Mouse (Mus musculus) kidney, adult 2 months (tissue): ENCODE results near the gene Gm21976. TPM values are rescaled to one million over a fixed set of nuclear protein-coding genes. Genes with fewer than 3 reads are reported as not detected.

ENCODE experiments used
- DNase-seq: peaks from one replicate; pipeline ENCODE4 v3.0.0; 2021
- H3K27ac ChIP-seq: fragments of 200-500 bp; 2 replicates; pipeline ENCODE4 v1.5.1; 2012; ENCODE audit warnings: low read depth, low read length, control low read depth, inconsistent platforms; ENCODE audit not compliant: insufficient read depth
- H3K27me3 ChIP-seq: fragments of 200-500 bp; replicated peaks from 2 replicates; pipeline ENCODE4 v1.6.1; 2012; ENCODE audit warnings: mild to moderate bottlenecking, moderate library complexity, low read length, inconsistent platforms; ENCODE audit not compliant: control insufficient read depth, insufficient read depth
- H3K36me3 ChIP-seq: fragments of 200-500 bp; 2 replicates; pipeline ENCODE4 v1.6.1; 2012; ENCODE audit warnings: mild to moderate bottlenecking, moderate library complexity, low read length, inconsistent platforms; ENCODE audit not compliant: control insufficient read depth, insufficient read depth
- H3K4me1 ChIP-seq: fragments of 200-500 bp; 2 replicates; pipeline ENCODE4 v1.6.1; 2011; ENCODE audit warnings: low read length; ENCODE audit not compliant: control insufficient read depth, insufficient read depth
- H3K4me3 ChIP-seq: fragments of 200-500 bp; 2 replicates; pipeline ENCODE4 v1.5.1; 2011; ENCODE audit warnings: mild to moderate bottlenecking, low read depth, low read length, control low read depth; ENCODE audit not compliant: insufficient read depth
- CTCF ChIP-seq: fragments of 200-500 bp; conservative IDR thresholded peaks from 2 replicates; pipeline ENCODE4 v1.5.1; 2011; ENCODE audit warnings: low read depth, mild to moderate bottlenecking, control low read depth, low read length, moderate library complexity, mixed read lengths; ENCODE audit not compliant: insufficient read depth, insufficient read length
- POLR2A ChIP-seq: fragments of 200-500 bp; IDR thresholded peaks from one replicate; pipeline ENCODE4 v1.6.1; 2011; ENCODE audit warnings: low read depth, low read length, control low read depth
- WGBS: fragments of 180-500 bp; shearing (Covaris S2); methylation state at CpG from one replicate; pipeline ENCODE4 v1.1.7; 2018; 5-methylcytosine and 5-hydroxymethylcytosine counted together
- polyA plus RNA-seq: library from polyadenylated mRNA; depleted of rRNA; stranded (reverse); fragments of >200 nt; gene quantifications from 2 replicates; pipeline ENCODE4 v1.2.3, GENCODE M21; 2012

The Gm21976 gene
- polyA plus RNA-seq, 1 experiment: not detected

GRCm38 (mm10) chr13:98276253-98276652 lies 3.4 kb upstream of the Gm21976 start:
- no peak for TF ChIP-seq CTCF
- no peaks in the 10 kb centered on the region for H3K4me1 ChIP-seq
- H3K27me3 ChIP-seq: no peaks in the 10 kb centered on the region
- H3K36me3 ChIP-seq: peaks cover 2% of the 10 kb centered on the region
- DNase-seq: no peak
- no peak overlapping the region for H3K4me3 ChIP-seq
- 89% methylated on average over 7 of the region's 7 CpGs for WGBS
- no peak overlapping the region for H3K27ac ChIP-seq

GRCm38 (mm10) chr13:98277501-98277900 lies 2.2 kb upstream of the Gm21976 start:
- no peak for TF ChIP-seq CTCF
- no peak for TF ChIP-seq POLR2A
- no peaks in the 10 kb centered on the region for H3K27me3 ChIP-seq
- no peaks in the 10 kb centered on the region for H3K4me1 ChIP-seq
- WGBS: 96% methylated on average over 2 of the region's 2 CpGs
- no peak for DNase-seq
- H3K27ac ChIP-seq: no peak overlapping the region
- no peak overlapping the region for H3K4me3 ChIP-seq
- H3K36me3 ChIP-seq: peaks cover 2% of the 10 kb centered on the region; the same call in 1 of the 2 replicates

- WGBS: 78% methylated on average over 12 of the region's 12 CpGs
Observed at GRCm38 (mm10) chr13:98280990-98281650, 1.4 kb downstream of the Gm21976 start.

GRCm38 (mm10) chr13:98290719-98291118 lies 11.0 kb downstream of the Gm21976 start:
- no peak overlapping the region for H3K27ac ChIP-seq
- no peaks in the 10 kb centered on the region for H3K27me3 ChIP-seq
- DNase-seq: no peak
- TF ChIP-seq POLR2A: no peak
- TF ChIP-seq CTCF: no peak
- WGBS: 48% methylated on average over 2 of the region's 2 CpGs
- no peaks in the 10 kb centered on the region for H3K36me3 ChIP-seq
- H3K4me3 ChIP-seq: no peak overlapping the region
- no peaks in the 10 kb centered on the region for H3K4me1 ChIP-seq

More at GRCm38 (mm10) chr13:98280990-98281650, 1.4 kb downstream of the Gm21976 start:
- Histone ChIP-seq H3K4me1 (no peaks in the 10 kb centered on the region), H3K27me3 (no peaks in the 10 kb centered on the region), H3K36me3 (no peaks in the 10 kb centered on the region), H3K4me3 (no peak overlapping the region), H3K27ac (no peak overlapping the region)
- DNase-seq: no peak
- TF ChIP-seq CTCF (no peak), POLR2A (no peak)

GRCm38 (mm10) chr13:98291712-98292111 lies 12.0 kb downstream of the Gm21976 start:
- no peaks in the 10 kb centered on the region for H3K36me3 ChIP-seq
- TF ChIP-seq POLR2A: no peak
- TF ChIP-seq CTCF: no peak
- H3K4me3 ChIP-seq: no peak overlapping the region
- no peak overlapping the region for H3K27ac ChIP-seq
- WGBS: 88% methylated on average over 8 of the region's 8 CpGs
- no peaks in the 10 kb centered on the region for H3K4me1 ChIP-seq
- H3K27me3 ChIP-seq: no peaks in the 10 kb centered on the region
- no peak for DNase-seq

GRCm38 (mm10) chr13:98296072-98296471 lies 16.4 kb downstream of the Gm21976 start:
- DNase-seq: no peak
- no peak for TF ChIP-seq POLR2A
- no peak for TF ChIP-seq CTCF
- no peaks in the 10 kb centered on the region for H3K4me1 ChIP-seq
- 57% methylated on average over 5 of the region's 5 CpGs for WGBS
- H3K4me3 ChIP-seq: no peak overlapping the region
- H3K27ac ChIP-seq: no peak overlapping the region
- H3K36me3 ChIP-seq: no peaks in the 10 kb centered on the region
- H3K27me3 ChIP-seq: 0 out of 2 replicates have a peak, but pooled peaks cover 2% of the 10 kb centered on the region

GRCm38 (mm10) chr13:98297883-98298482 lies 18.3 kb downstream of the Gm21976 start:
- no peak for TF ChIP-seq CTCF
- TF ChIP-seq POLR2A: no peak
- Histone ChIP-seq H3K4me3 (no peak overlapping the region), H3K27me3 (0 out of 2 replicates have a peak, but pooled peaks cover 2% of the 10 kb centered on the region), H3K4me1 (no peaks in the 10 kb centered on the region), H3K27ac (no peak overlapping the region), H3K36me3 (no peaks in the 10 kb centered on the region)
- DNase-seq: no peak
- WGBS: 94% methylated on average over 6 of the region's 6 CpGs
